Mouse (Mus musculus) retina, adult 2 months (tissue): ENCODE measurements around the gene Sh3d21.

Source experiments
- DNase-seq: peaks from one replicate; pipeline ENCODE4 v3.0.0-alpha.2; 2012; ENCODE audit warnings: low read depth, low spot score

Sh3d21 gene

GRCm38 (mm10) chr4:126146974-126147532 lies 16.2 kb downstream of the Sh3d21 start:
- no peak for DNase-seq

- DNase-seq = no peak
These were observed 17.9 kb downstream of the Sh3d21 start for GRCm38 (mm10) chr4:126145396-126145795.

DNA sequence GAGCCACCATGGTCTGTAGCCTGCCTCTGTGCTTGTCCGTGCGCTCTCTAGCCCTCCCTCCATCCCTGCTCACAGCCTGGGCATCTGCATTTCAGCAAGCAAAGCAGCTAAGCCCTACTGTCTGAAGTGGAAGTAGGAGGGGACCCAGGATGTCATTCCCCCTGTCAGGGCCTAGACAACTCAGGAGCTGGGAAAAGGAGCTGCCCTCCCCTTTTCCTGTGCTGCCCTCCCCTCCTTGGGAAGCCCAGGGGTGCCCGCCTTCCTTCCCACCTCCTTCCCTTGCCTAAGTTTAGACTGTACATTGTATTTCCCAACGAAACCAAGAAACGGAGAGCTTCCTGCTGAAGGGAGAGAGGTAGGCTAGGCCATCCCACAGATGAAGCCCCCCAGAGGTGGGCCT lies 22.3 kb downstream of the Sh3d21 start:
- DNase-seq = no peak

DNA sequence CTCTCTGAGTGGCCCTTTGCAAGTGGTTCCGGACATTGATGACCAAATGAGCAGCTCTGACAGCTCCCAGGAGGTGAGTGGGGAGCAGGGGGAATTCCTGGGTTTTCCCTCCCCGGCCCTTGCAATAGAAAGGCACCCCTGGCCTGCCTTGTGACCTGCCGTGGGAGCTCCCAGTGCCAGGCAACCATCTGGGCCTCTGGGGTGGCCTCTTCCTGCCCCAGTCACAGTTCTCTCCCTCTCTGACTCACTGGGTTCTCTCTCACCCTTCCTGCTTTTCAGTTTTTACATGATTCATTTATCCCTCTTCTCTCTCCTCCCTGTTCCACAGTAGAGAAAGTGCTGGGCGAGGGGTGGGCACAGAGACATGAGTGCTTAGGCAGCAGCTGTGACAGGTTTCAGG lies 25.5 kb downstream of the Sh3d21 start:
- DNase-seq = no peak

- no peak for DNase-seq
These were observed 28.7 kb downstream of the Sh3d21 start for GRCm38 (mm10) chr4:126134639-126135038.

- no peak for DNase-seq
These were observed 29.1 kb downstream of the Sh3d21 start for GRCm38 (mm10) chr4:126134236-126134635.

DNA sequence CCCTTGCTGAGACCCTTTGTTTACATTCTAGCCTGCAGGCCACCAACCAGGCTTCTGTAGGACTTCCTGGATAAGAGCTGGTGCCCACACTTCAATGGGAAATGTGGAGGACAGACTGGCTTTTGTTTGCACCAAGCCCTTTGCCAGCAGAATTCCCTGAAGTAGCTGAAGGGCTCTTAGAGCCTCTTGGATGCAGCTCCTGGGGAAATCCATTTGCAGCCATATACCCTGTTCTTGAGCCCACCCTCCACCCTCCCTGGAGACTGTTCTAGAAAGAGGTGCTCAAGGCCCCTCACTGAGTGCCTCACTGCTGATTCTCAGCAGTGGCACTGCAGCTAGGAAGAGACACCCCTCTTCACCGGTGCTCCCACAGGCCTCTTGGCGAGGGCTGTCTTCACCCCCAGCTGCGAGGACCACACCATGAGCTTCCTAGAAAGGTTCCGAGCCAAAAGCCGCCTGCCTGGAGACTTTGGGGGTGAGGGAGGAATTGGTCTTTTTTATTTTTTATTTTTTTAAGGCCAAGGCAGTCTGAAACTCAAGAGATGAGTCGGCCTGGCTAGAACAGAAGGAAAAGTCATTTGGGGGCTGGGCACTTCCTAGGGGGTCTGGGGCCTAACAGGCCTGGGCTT lies 30.5 kb downstream of the Sh3d21 start:
- no peak for DNase-seq

GRCm38 (mm10) chr4:126131290-126132121 lies 31.8 kb downstream of the Sh3d21 start:
- no peak for DNase-seq

GRCm38 (mm10) chr4:126130502-126130901 lies 32.8 kb downstream of the Sh3d21 start:
- no peak for DNase-seq

GRCm38 (mm10) chr4:126123309-126124040 lies 39.8 kb downstream of the Sh3d21 start:
- DNase-seq = no peak

DNA sequence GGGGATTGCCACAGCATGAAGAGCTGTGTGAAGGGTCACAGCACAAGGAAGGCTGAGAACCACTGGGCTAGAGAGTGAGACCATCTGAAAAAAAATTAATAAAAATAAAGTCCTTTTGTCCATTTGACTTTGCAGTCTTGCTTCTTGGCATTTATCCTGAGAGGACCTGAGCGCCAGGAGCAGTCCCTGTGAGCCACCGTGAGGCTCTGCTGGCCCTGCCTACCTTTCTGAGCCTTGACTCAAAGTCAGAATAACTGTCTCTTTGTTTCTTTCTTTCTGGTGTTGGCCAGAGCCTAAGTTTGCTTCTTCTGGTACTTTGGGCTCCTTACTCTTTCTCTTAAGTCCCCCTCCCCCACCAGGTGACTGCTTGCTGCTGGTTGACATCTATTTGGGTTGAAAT lies 42.8 kb downstream of the Sh3d21 start:
- no peak for DNase-seq

GRCm38 (mm10) chr4:126120052-126120451 lies 43.2 kb downstream of the Sh3d21 start:
- no peak for DNase-seq

DNA sequence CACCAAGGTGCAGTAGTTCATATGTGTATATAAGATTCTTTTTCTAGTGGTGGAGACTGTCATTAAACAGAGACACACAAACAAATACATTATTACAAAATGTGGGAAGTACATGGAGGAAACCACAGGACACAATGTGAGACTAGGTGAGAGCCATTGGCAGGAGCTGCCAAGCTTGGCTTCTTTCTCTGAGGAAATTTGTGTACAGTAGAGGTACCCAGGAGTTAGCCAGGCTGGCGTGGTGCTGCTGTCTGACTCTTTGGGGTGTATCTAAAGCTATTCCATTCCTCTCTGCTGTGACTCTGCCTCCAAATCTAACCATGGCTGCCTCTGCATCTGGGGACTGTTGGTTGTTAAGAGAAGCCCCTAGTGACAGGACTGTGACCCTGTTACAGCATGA lies 44.2 kb downstream of the Sh3d21 start:
- no peak for DNase-seq

DNA sequence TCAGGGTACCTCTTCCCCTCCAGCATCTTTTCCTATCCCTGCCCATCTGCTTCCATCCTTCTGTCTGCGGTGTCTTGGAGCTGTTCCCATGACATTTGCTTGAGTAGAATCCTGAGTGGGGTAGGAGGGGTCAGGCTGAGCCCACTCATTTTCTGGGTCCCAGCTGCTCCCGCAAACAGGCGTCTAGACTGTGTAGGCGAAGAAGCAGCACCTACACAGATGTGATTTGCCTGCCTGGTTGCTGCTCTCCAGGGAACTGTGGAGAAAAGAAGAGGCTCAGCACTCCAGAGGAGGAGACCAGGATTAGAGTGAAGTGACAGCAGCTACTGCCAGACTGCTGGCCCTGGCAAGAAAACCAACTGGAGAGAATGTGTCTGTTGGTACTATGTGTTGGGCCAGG lies 44.6 kb downstream of the Sh3d21 start:
- no peak for DNase-seq

DNA sequence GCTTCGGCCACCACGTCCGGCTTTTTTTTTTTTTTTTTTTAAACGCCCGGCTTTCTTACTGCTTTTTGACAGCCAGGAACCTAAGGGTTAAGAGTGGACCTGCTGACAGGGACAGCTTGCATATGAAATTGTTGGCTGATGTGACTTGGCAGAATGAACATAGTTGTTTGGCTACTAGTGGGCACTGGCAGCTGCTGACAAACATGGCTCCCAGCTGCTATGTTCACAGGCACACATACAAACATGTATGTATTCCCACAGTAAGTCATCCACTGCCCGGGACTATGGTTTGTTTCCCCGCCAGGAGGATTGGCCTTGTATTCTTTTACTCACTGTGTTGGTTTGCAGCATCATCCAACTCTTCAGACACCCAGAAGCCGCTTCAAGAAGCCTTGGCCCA lies 46.2 kb downstream of the Sh3d21 start:
- DNase-seq = no peak

DNA sequence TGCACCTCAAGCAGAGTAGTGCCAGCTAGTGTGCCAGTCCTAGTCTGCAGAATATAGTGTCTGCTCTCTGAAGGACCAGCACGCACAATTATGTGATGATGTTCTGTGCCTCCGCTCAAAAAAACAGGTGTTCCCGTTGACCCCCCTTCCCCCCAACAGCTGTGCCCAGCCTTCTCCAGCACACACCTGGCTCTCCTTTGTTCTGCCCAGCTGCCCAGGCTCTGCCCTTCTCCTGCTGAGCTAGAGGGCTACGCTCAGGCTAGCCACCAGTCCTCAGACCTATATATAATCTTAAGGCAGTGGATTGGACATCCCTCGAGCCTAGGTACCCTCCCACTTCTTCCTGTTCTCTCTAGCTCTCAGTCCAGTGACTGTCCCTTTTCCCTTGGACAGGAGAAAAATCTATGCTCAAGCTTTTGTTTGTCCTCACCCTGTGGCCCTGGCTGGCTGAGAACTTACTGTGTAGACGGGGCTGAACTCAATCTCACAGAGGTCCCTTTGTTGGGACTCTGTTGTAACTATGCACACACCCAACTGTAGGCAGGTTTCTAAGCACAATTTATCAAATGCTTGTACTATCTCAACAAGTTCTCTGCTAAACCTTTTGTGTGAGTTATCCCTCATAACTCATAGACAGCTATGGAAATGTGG lies 47.3 kb downstream of the Sh3d21 start:
- DNase-seq = no peak

DNA sequence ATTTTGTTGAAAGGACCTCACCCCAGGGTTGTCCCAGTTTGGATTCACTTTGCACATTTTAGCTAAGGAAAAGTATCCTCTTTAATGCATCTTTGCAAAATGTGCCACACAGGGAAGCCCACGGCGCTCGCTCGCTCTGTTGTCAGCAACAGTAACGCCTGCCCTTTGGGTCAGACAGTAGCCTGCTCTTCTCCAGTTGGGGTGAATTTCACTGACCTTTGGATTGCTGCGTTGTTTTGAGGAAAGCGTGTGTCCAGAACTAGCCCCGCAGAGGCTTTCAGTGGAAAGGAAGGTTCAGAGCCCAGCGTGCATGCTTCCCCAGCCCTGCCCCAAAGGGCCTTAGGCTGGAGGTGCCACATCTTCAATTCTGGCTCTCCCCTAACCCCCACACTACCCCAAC lies 47.9 kb downstream of the Sh3d21 start:
- DNase-seq = no peak

DNA sequence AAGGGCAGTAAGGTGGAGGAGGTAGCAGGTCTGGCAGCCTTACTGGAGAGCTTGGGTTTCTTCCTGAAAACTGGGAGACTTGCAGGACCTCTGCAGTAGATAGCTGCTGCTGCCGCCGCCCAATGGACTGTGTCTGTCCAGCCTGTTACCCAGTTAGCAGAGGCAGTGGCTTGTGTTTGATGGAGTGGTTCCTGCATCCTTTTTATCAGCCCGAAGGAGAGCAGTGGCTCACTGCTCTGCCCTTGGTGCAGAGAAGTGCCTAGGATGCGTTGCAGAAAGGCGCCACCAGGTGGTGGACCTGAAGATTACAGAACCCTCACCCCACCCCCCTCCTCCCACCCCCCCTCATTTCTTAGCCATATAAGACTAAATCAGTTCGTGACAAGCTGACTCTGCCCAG lies 49.3 kb downstream of the Sh3d21 start:
- no peak for DNase-seq

GRCm38 (mm10) chr4:126113243-126113642 lies 50.0 kb downstream of the Sh3d21 start:
- DNase-seq = no peak

- no peak for DNase-seq
These were observed 52.1 kb downstream of the Sh3d21 start for GRCm38 (mm10) chr4:126111153-126111549.

- no peak for DNase-seq
These were observed 52.7 kb downstream of the Sh3d21 start for GRCm38 (mm10) chr4:126110374-126111152.
